Comparison of ENCODE assay signal across 8 mouse cellular contexts in the genomic region with DNA sequence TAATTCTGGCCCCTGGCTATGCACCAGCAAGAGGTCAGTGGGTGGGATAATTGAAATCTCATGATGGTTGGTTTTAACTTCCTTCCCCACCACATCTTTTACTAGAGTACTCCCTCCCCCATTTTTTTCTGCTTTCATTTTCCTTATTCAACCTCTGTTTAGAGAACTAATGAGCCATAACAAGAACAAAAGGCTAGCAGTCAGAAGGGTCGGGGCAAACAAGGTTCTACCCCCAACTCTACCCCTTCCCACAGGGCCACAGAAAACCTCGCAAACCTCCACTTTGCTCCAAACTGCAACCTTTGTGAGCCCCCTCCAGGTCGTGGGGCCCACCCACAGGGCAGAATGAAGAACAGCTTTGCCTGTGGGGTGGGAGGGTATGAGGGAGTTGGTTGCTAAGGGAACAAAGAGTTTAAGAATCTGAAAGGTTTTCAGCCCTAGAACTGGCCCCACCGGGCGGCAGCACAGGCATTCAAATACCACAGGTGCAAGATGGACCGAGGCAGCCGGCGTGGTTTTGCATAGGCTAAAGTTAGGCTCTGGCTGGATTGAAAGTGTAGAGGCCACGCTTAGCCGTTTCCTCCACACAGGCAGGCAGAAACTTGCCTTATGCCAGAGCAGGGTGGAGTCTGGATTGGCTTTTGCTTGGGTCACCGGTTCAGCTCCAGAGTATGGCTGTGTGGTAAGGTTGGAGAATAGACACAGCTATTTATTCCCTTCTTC.
DNase-seq lines count a peak whose midpoint lies in the region; ATAC-seq and TF ChIP-seq lines count a peak whose summit lies in the region.

No protein-coding gene starts in this region.

- H3K9ac ChIP-seq in forebrain, embryonic 11.5 days (ENCODE audit: low read length): no peak overlapping the region
- H3K9ac ChIP-seq in stomach, postnatal 0 days (ENCODE audit: low read length): no peak overlapping the region

- H3K27ac ChIP-seq in forebrain, embryonic 11.5 days (ENCODE audit: low read depth, low read length): peak overlapping the region; percentile 37; the same call in 1 of the 2 replicates
- peak overlapping the region; percentile 58 for H3K27ac ChIP-seq in stomach, postnatal 0 days (replicated peaks)

- no peak for TF ChIP-seq EP300 in stomach, postnatal 0 days (optimal IDR thresholded peaks at IDR 0.05)

- DNase-seq in spleen, adult 18-20 months: peak; percentile 56 to 69
- DNase-seq in spleen, adult 12 weeks (ENCODE audit: low spot score): no peak
- DNase-seq in forebrain, embryonic 11.5 days (ENCODE audit: low spot score): peak; percentile 87
- peak; percentile 10 for DNase-seq in stomach, postnatal 0 days (ENCODE audit: low spot score)
- no peak for DNase-seq in gastrocnemius, postnatal 10 days
- no peak for DNase-seq in heart, adult 8-10 months (ENCODE audit: low spot score)
- DNase-seq in kidney, postnatal 36 days: no peak

- peaks cover 10% of the 10 kb centered on the region for H3K4me1 ChIP-seq in forebrain, embryonic 11.5 days (replicated peaks; ENCODE audit: control insufficient read depth, insufficient read depth, low read length)
- peaks cover 60% of the 10 kb centered on the region for H3K4me1 ChIP-seq in megakaryocyte, embryonic 14.5 days
- 0 out of 2 replicates have a peak, but pooled peaks cover 3% of the 10 kb centered on the region for H3K4me1 ChIP-seq in stomach, postnatal 0 days (replicated peaks; ENCODE audit: control insufficient read depth, insufficient read depth)

- TF ChIP-seq CTCF in stomach, postnatal 0 days (IDR thresholded peaks at IDR 0.05; ENCODE audit: low read depth): peak; percentile 26

- 8% methylated on average over 11 of the region's 11 CpGs for WGBS in forebrain, embryonic 11.5 days
- WGBS in stomach, postnatal 0 days: 36% methylated on average over 11 of the region's 11 CpGs

- no peaks in the 10 kb centered on the region for H3K27me3 ChIP-seq in forebrain, embryonic 11.5 days (ENCODE audit: control insufficient read depth, insufficient read depth, low read length)
- no peaks in the 10 kb centered on the region for H3K27me3 ChIP-seq in megakaryocyte, embryonic 14.5 days (replicated peaks)
- H3K27me3 ChIP-seq in stomach, postnatal 0 days (ENCODE audit: control insufficient read depth, insufficient read depth, low read length): no peaks in the 10 kb centered on the region

- H3K9me3 ChIP-seq in forebrain, embryonic 11.5 days (ENCODE audit: control insufficient read depth, low read length): no peaks in the 10 kb centered on the region
- no peaks in the 10 kb centered on the region for H3K9me3 ChIP-seq in megakaryocyte, embryonic 14.5 days
- no peaks in the 10 kb centered on the region for H3K9me3 ChIP-seq in stomach, postnatal 0 days (ENCODE audit: control insufficient read depth, low read length)

- H3K4me2 ChIP-seq in forebrain, embryonic 11.5 days (ENCODE audit: low read depth, low read length, severe bottlenecking): no peak overlapping the region
- H3K4me2 ChIP-seq in stomach, postnatal 0 days (replicated peaks; ENCODE audit: low read depth): no peak overlapping the region

- ATAC-seq in forebrain, embryonic 11.5 days (replicated peaks; ENCODE audit: low FRiP score): peak; percentile 92
- ATAC-seq in stomach, postnatal 0 days (ENCODE audit: low FRiP score, low TSS enrichment): peak; percentile 24; the same call in 1 of the 2 replicates

- no peak overlapping the region for H3K4me3 ChIP-seq in forebrain, embryonic 11.5 days (ENCODE audit: low read depth, low read length)
- peak overlapping the region; percentile 35 for H3K4me3 ChIP-seq in megakaryocyte, embryonic 14.5 days (replicated peaks)
- H3K4me3 ChIP-seq in stomach, postnatal 0 days (ENCODE audit: low read depth, low read length): no peak overlapping the region

- H3K36me3 ChIP-seq in forebrain, embryonic 11.5 days (ENCODE audit: control insufficient read depth, insufficient read depth, low read length): no peaks in the 10 kb centered on the region
- H3K36me3 ChIP-seq in megakaryocyte, embryonic 14.5 days (replicated peaks; ENCODE audit: low read length): no peaks in the 10 kb centered on the region
- no peaks in the 10 kb centered on the region for H3K36me3 ChIP-seq in stomach, postnatal 0 days (ENCODE audit: control insufficient read depth, insufficient read depth, low read length)

Comparison
In these comparisons a context has a peak if more than half of its experiments do, and no peak if none do; other contexts are left out.
1. DNase-seq: peak in spleen, adult 18-20 months (2 of 2), forebrain, embryonic 11.5 days (single experiment) and stomach, postnatal 0 days (single experiment); none in spleen, adult 12 weeks (single experiment), gastrocnemius, postnatal 10 days (single experiment), heart, adult 8-10 months (single experiment) and kidney, postnatal 36 days (0 of 2).